Mouse (Mus musculus): Measurements from ENCODE around the gene Krt10.
A peak's percentile ranks its signal among the peaks of the same experiment; 100 is the strongest.

The Krt10 gene

GRCm38 (mm10) chr11:99374803-99375202 lies 14.4 kb downstream of the Krt10 start, which contains the start of gene Krt28:
Krt28 (minus strand) TSS chr11:99374903.
- DNase-seq (ENCODE audit: low spot score in 2 of 2) = no peak

- peak; percentile 23 to 34 for DNase-seq (ENCODE audit: low spot score in 2 of 2)
Observed at GRCm38 (mm10) chr11:99369853-99370451, 19.2 kb downstream of the Krt10 start.

DNA sequence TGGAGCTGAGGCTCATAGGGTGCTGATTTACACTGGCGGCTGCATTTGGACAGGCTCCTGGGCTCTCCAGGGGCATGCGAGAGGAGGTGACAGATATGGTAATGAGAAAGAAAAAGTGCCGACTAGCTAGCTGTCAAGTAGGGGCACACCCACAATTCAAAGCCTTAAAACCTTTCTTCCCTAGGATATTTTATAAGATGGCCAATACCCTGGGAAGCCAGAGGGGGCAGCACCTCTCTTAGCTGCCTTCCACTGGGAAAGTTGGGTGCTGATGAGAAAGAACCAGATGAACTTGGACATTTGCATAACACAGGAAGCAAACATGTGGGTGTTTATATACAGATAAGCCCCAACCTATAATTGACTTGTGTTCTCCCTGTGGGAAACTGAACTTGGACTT lies 19.9 kb downstream of the Krt10 start:
- DNase-seq (ENCODE audit: low spot score in 2 of 2) = no peak

DNA sequence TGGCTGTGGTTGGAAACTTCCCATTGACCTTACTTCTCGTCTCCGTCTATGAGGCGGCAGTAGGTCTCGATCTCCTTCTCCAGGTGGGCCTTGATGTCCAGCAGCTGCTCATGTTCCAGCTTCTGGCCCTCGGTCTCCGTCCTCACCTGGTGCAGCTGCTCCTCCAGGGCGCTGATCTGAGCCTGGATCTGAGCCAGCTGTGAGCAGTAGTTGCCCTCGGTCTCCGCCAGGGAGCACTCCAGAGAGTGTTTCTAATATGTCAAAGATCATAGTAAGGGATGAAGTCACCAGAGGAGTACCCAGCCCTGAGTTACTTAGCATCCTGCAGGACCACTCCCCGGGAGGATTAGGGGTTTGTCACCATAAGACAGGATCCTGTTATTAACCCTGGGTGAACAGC lies 22.4 kb downstream of the Krt10 start:
- DNase-seq (ENCODE audit: low spot score in 2 of 2) = no peak

DNA sequence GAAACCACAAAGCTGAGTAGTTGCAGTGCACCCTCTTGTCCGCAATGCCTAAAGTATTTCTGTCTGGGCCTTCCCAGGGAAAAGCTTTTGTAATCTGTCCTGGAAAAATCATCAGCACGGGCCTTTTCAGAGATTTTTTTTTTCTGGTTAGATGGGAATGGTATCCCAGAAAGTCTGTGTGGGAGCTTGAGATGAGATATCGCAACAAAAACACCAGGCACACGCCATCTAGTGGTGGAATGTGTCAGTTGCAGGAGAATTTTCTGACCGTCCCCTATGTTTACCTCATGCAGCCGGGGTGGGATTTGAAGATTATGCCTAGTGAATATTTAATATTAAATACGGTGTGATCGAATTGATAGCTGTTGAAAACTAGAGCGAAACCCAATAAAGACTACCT lies 24.8 kb downstream of the Krt10 start:
- peak in 1 of 2 experiments; percentile 17 for DNase-seq (ENCODE audit: low spot score in 2 of 2)

- DNase-seq (ENCODE audit: low spot score in 2 of 2) = no peak
Observed at GRCm38 (mm10) chr11:99361423-99361822, 27.7 kb downstream of the Krt10 start.

DNA sequence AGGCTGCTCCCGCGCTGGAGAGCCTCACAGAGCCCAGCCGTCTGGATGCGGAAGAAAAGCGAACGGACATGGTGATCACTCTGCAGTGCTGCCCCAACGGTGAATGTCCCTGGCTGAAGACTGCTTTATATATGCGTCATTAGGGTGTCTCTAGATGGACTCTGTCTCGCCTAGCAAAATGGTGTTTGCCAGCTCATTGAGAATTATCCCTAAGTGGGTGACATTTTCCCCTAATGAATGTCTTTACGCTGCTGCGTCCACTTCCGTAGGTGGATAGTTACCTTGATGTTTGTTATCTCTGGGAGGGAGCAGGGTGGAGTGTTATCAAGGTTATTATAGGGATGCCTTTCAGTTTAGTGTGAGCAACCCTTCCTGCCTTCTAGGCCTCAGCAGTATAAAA lies 38.2 kb downstream of the Krt10 start, which contains the start of gene Krt27:
Gene Krt27 (minus strand): TSS at position 101 of the 400 bp plus-strand sequence.
- DNase-seq (ENCODE audit: low spot score in 2 of 2) = no peak

DNA sequence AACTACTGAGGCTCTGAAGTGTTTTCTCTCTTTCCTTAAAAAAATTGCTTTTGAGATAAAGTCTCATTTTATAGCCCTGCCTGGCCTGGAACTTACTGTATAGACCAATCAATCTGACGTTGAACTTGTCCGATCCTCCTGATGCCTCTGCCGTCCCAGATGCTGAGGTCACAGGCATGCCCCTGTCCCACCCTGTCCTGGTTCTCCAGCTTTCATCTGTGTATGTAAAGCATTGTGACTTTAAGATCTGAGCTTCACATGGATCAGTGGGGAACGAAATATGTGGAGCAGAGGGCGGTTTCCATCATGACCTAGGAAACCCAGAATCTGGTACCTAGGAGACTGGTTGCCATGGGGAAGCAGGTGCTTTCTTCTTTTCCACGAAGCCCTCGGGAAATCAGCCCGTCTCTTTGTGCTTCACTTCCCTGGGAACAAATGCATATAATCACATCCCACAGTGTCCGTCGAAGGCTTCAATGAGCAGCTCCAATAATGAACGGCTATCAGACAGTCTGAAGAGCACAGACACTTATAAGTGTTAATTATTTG lies 49.8 kb downstream of the Krt10 start:
- no peak for DNase-seq (ENCODE audit: low spot score in 2 of 2)

- no peak for DNase-seq (ENCODE audit: low spot score in 2 of 2)
Observed at GRCm38 (mm10) chr11:99337866-99338265, 51.3 kb downstream of the Krt10 start, which contains the start of gene Krt26. Krt26 (minus strand) TSS chr11:99337966.

Data from frontal cortex, postnatal 25 days (tissue).